Mouse (Mus musculus) spleen, postnatal 36 days (tissue): Measurements from ENCODE around the gene Gpr68.

Experiments
- DNase-seq, 2 experiments: peaks; one replicate each; pipeline ENCODE4 v3.0.0; 2022; ENCODE audit warnings: low spot score in 2 of 2, mixed read lengths in 1 of 2

Gpr68 gene

GRCm38 (mm10) chr12:100924646-100925339, 16.8 kb upstream of the Gpr68 start:
- DNase-seq, result no peak

DNA sequence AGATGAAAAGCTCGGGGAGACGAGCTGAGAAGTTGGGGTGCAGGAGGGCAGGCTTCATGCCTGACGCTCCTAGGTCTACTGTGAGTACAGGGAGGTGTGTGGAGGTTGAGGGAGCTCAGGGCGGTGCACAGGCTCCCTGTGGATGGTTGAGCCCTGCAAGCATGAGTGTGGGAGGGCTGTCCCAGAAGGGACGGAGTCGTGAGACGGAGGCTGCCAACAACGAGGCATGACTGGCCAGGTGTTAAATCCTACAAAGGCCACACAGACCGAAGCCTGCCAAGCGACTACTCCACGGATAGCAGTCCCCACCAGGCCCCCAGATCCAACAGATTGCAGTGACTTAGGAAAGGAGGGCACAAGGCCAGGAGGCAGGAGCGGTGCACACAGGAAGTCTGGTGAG, 2.7 kb upstream of the Gpr68 start:
- no peak for DNase-seq

- no peak for DNase-seq
Measured at GRCm38 (mm10) chr12:100909765-100910164, 1.8 kb upstream of the Gpr68 start.

DNA sequence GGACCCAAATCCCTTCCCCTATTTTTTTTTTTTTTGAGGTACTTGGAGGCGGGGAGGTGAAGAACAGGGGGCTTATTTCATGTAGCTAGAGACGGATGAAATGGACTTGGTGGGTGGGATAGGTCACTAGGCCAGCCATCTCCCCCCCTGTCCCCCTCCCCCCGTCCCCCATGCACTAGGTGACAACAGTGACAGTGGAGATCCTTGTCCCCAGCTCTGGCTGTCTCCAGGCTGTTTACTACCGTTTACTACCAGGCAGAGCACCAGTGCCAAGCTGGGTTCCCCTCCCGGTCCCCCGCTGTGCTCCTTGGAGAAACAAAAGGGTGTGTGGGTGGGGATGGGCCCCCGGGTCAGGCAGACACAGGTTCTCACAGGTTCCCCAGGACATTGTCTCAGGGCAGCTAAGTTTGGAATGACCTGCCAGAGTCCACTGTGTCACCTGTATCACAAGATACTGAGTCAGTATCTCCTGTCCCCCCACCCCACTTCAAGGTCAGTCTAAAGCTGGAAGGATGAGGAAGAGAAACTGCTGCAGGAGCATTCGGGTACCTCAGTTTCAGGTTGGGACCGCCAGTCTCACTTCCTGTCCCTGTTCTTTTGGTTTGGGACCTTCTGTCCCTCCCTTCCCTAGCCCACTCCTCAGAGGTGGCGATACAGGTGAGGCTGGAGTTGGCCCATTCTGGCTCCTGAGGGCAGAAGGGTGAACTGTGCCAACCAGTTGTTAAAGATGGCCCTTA, 468 bp upstream of the Gpr68 start:
- no peak for DNase-seq

DNA sequence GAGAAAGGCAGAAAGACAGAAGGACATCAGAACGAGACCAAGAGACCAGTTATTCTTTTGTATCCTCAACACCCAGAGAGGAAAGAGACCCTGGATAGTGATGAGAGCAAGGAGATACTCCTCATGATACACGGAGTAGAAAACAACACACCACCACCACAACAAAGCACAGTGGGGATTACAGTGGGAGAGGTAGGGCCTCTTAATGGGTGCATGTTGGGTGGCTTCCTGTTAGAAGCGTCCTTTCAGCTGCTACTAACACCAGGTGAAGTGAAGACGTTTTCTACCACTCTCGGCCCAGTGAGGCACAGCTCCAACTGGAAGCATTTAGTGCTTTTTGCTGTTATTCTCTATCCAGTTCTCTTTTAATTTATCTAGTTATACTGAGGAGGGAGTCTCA, 1.1 kb downstream of the Gpr68 start:
- no peak for DNase-seq

DNA sequence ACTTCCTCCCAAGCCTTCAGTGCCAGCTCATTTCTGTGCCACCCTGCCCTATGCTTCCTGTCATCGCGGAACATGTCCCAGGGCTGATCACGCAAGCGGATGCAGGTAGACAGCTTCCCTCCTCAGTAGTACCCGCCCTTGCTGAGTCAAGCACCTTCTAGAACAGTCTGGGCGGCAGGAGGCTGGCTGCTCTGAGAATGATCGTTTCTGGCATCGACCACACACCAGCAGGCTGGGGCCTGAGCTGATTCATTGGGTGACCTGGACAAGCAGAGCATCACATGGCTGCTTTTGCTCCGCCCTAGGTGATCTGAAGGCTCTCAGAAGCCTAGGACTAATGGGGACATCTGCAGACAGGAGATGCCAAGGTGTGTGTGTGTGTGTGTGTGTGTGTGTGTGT, 4.2 kb downstream of the Gpr68 start:
- peak; percentile 48 to 65 for DNase-seq

GRCm38 (mm10) chr12:100901386-100901785, 6.6 kb downstream of the Gpr68 start:
- DNase-seq, result no peak

GRCm38 (mm10) chr12:100900901-100901300, 7.1 kb downstream of the Gpr68 start:
- DNase-seq, result no peak

GRCm38 (mm10) chr12:100899111-100899640, 8.8 kb downstream of the Gpr68 start:
- peak in 1 of 2 experiments; percentile 16 for DNase-seq

GRCm38 (mm10) chr12:100897736-100898650, 10.0 kb downstream of the Gpr68 start:
- DNase-seq, result no peak

DNA sequence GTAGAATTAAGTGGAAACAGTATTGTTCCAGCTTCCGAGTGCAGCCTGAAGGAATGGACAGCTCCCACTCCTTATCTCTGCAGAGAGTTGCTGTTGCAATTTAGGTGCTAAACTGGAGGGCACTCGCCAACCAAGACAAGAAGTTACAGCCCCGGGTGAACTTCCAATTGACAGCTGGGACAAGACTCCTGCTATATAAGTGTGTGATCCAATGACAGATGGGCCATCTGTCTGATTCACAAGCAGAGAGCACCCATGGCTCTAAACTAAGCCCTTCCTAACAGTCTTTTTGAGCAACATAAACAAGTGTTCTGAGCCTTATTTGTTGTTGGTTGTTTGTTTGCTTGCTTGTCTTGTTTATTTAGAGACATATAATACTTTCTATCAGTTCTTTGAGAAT, 11.3 kb downstream of the Gpr68 start:
- DNase-seq, result no peak

DNA sequence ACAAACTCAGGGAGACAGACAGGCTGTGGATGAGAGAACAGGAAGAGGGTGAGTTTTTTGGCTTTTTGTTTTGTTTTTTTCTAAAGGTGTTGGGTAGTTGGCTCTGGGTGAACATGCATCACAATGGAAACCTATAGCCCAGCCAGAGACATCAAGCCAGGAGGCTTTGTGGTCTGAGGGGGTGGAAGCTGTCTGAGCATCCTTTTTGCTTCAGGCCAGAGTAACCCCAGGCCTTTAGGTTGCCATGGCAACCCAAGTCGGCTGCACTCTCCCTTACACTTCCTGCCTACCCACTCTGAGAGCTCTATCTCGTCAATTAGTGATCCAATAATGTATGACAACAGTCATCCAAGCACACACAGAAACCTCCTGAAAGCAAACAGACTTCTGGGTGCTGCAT, 12.5 kb downstream of the Gpr68 start:
- DNase-seq, result peak in 1 of 2 experiments; percentile 42

DNA sequence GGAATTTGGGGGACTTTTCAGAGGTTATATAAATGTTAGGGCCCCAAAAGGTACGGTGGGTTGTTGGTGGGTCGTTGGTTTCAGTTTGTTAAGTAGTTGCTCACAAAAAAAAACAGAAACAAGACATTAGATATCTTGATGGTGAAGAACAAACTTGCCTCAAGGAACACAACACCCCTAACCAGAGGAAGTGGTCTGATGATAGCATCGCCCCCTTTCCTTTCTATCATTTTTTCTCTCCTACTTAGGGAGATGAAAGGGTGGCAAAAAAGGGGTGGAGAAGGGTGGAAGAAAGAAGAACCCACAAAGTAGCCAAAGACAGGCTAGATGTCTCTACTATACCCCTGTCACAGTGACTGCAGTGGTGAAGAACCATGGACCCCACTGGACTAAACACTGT, 17.4 kb downstream of the Gpr68 start:
- no peak for DNase-seq

- peak; percentile 39 to 41 for DNase-seq
Measured at GRCm38 (mm10) chr12:100887801-100888258, 20.2 kb downstream of the Gpr68 start.

DNA sequence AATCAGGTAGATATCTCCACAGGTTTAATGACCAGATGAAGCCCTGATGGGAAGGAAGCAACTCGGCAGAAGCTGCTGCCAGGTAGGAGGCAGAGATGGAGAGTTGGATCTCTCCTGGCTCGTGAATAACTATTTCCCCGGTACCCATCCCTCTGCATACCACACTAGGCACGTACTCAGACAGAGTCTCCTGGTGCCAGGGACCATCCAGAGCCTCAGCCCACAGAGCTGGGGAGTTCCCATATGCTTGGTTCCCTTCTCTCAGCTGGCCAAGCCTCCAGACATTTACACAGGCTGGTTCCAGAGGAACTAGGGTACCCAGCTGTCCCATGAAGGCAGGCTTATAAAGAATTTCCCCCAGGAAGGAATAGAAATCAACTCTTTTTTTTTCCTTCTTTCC, 21.1 kb downstream of the Gpr68 start:
- DNase-seq, result no peak

DNA sequence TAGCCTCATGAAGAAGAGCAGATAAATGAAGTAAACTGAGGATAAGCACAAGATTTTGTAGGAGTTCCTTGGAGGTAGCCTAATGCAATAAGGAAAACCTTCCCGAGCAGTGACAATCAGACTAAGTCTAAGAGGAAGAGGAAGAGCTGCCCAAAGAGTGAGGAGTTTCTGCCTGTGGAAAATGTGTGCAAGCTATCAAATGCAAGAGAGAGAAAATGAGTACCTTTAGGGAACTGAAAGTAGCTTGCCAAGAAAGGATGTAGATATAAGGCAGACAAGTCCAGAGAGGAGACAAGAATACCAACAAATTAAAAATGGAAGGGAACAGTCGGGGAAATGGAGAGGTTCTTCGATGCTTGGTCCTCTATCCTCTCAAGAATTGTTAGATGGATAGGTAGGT, 22.4 kb downstream of the Gpr68 start:
- DNase-seq, result no peak

DNA sequence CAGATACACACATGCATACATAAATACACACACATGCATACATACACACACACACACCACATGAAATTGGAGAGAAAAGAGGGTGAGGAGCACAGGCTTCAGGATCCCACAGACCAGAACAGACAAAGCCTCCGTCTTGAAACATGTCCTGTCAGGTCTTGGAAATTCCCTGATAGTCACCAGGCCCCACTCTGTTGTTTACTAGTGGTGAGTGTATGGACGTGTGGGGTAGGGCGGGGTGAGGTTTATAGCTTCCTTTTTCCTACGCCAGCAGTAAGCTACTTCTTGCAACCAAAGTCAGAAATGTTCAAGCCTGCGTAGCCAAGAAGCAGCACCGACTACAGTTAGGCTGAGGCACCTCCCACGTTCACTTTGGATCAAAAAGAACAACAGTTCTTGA, 24.8 kb downstream of the Gpr68 start:
- DNase-seq, result peak; percentile 54 to 57

GRCm38 (mm10) chr12:100878556-100878955, 29.4 kb downstream of the Gpr68 start:
- DNase-seq, result no peak

GRCm38 (mm10) chr12:100877936-100878335, 30.1 kb downstream of the Gpr68 start:
- DNase-seq, result no peak

GRCm38 (mm10) chr12:100875960-100876359, 32.0 kb downstream of the Gpr68 start:
- no peak for DNase-seq

GRCm38 (mm10) chr12:100875553-100875952, 32.4 kb downstream of the Gpr68 start:
- DNase-seq, result no peak

- DNase-seq, result no peak
Measured at GRCm38 (mm10) chr12:100873612-100874011, 34.4 kb downstream of the Gpr68 start.
